Mouse (Mus musculus) hindbrain, embryonic 11.5 days (tissue): ENCODE data around the gene Glce. TPM values are rescaled to one million over a fixed set of nuclear protein-coding genes. Genes with fewer than 3 reads are reported as not detected.

Experiments
- ATAC-seq: fragments of 200-750 bp; cut with Nextera tagmentation; 2 replicates; pipeline ENCODE4 v1.8.0; 2017; ENCODE audit warnings: mild to moderate bottlenecking, moderate TSS enrichment, moderate library complexity; ENCODE audit not compliant: low FRiP score
- DNase-seq: peaks from one replicate; pipeline ENCODE4 v3.0.0-alpha.2; 2015; ENCODE audit warnings: low spot score
- H3K27ac ChIP-seq: fragments of 300-500 bp; sonication (generic); 2 replicates; pipeline ENCODE4 v1.5.1; 2014; ENCODE audit warnings: mild to moderate bottlenecking, low read depth, low read length
- H3K27me3 ChIP-seq: fragments of 300-500 bp; sonication (generic); 2 replicates; pipeline ENCODE4 v1.6.1; 2014; ENCODE audit warnings: mild to moderate bottlenecking, low read length, moderate library complexity, mixed read lengths; ENCODE audit not compliant: control insufficient read depth, insufficient read depth
- H3K36me3 ChIP-seq: fragments of 300-500 bp; sonication (generic); 2 replicates; pipeline ENCODE4 v1.6.1; 2014; ENCODE audit warnings: mild to moderate bottlenecking, low read length, moderate library complexity, mixed read lengths; ENCODE audit not compliant: control insufficient read depth, insufficient read depth
- H3K4me1 ChIP-seq: fragments of 300-500 bp; sonication (generic); replicated peaks from 2 replicates; pipeline ENCODE4 v1.6.1; 2014; ENCODE audit warnings: low read length, mixed read lengths; ENCODE audit not compliant: control insufficient read depth, insufficient read depth
- H3K4me2 ChIP-seq: fragments of 300-500 bp; sonication (generic); replicated peaks from 2 replicates; pipeline ENCODE4 v1.6.1; 2014; ENCODE audit warnings: mild to moderate bottlenecking, low read depth, low read length
- H3K4me3 ChIP-seq: fragments of 300-500 bp; sonication (generic); 2 replicates; pipeline ENCODE4 v1.5.1; 2014; ENCODE audit warnings: low read depth, low read length
- H3K9ac ChIP-seq: fragments of 300-500 bp; sonication (generic); 2 replicates; pipeline ENCODE4 v1.6.1; 2014; ENCODE audit warnings: low read depth, low read length
- H3K9me3 ChIP-seq: fragments of 300-500 bp; sonication (generic); 2 replicates; pipeline ENCODE4 v1.6.1; 2016; ENCODE audit warnings: low read length; ENCODE audit not compliant: control insufficient read depth
- WGBS: fragments of 180-500 bp; shearing (Covaris S2); extraction: QIAGEN DNeasy Blood & Tissue Kit; methylation state at CpG from one replicate; pipeline ENCODE4 v1.1.7; 2014; 5-methylcytosine and 5-hydroxymethylcytosine counted together
- polyA plus RNA-seq: library from polyadenylated mRNA; unstranded; fragments of >200 nt; fragmentation: Nextera tagmentation; extraction: Ambion mirVana; gene quantifications from 2 replicates; pipeline ENCODE4 v1.2.1, GENCODE M21; 2014

Gene Glce
- polyA plus RNA-seq, 1 experiment from 2014 or later = 21.3 TPM

DNA sequence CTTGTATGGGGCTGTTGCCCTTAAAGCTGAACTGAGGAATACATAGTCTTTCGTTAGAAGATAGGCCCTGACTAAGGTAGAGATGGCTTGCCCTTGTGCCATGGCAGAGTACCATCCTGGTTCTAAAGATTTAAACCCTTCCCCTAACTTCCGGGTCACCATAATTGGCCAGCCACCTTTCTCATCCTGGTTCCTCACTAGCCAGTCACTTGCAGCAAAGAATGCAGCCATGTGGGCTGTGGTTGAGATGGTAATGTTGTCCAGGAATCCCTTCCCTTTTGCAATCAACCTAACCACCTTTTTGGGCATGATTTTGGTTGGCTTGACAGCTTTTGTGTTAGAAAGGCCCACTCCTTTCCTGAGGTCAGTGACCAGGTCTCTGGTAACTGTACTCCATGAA is 62.0 kb downstream of the Glce start:
- Histone ChIP-seq H3K27ac (no peak overlapping the region), H3K27me3 (no peaks in the 10 kb centered on the region), H3K4me2 (no peak overlapping the region), H3K9ac (no peak overlapping the region), H3K4me3 (no peak overlapping the region), H3K9me3 (no peaks in the 10 kb centered on the region), H3K36me3 (no peaks in the 10 kb centered on the region), H3K4me1 (no peaks in the 10 kb centered on the region)
- WGBS = 94% methylated on average over 2 of the region's 2 CpGs
- ATAC-seq (no peak), DNase-seq (no peak)

DNA sequence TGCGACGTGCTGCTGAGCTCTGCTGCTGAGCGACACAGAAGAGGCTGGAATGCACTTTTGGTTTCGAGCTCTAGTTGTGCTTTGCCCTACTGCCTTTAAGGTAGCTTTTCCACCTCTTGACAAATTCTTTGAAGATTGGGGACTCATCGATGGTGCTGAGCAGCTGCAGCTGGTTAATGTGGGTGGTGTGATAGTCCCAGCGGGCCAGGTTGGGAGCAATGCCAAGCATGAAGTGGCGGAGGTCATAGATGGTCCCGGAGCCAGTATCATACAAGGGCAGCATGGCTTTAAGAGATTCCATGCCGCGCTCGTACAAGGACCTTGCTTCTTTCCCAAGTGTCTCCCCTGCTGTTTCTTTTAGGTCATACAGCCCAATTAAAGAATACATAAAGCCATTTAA is 62.5 kb downstream of the Glce start:
- no peaks in the 10 kb centered on the region for H3K36me3 ChIP-seq
- 89% methylated on average over 11 of the region's 11 CpGs for WGBS
- no peaks in the 10 kb centered on the region for H3K4me1 ChIP-seq
- H3K9me3 ChIP-seq = no peaks in the 10 kb centered on the region
- DNase-seq (no peak), ATAC-seq (no peak)
- H3K27me3 ChIP-seq = no peaks in the 10 kb centered on the region
- no peak overlapping the region for H3K9ac ChIP-seq
- no peak overlapping the region for H3K4me2 ChIP-seq
- H3K27ac ChIP-seq = no peak overlapping the region
- no peak overlapping the region for H3K4me3 ChIP-seq

- H3K4me2 ChIP-seq = no peak overlapping the region
- ATAC-seq (no peak), DNase-seq (no peak)
- no peaks in the 10 kb centered on the region for H3K9me3 ChIP-seq
- no peak overlapping the region for H3K4me3 ChIP-seq
- H3K9ac ChIP-seq = no peak overlapping the region
- no peaks in the 10 kb centered on the region for H3K36me3 ChIP-seq
- no peaks in the 10 kb centered on the region for H3K4me1 ChIP-seq
- H3K27me3 ChIP-seq = no peaks in the 10 kb centered on the region
- no peak overlapping the region for H3K27ac ChIP-seq
- 80% methylated on average over 7 of the region's 7 CpGs for WGBS
These were observed 64.5 kb downstream of the Glce start for GRCm38 (mm10) chr9:62057881-62058506.

GRCm38 (mm10) chr9:62056206-62056605 is 66.2 kb downstream of the Glce start:
- WGBS = 91% methylated on average over 2 of the region's 2 CpGs
- H3K4me3 ChIP-seq = no peak overlapping the region
- DNase-seq = no peak
- no peak for ATAC-seq
- no peaks in the 10 kb centered on the region for H3K4me1 ChIP-seq
- H3K36me3 ChIP-seq = no peaks in the 10 kb centered on the region
- H3K9me3 ChIP-seq = no peaks in the 10 kb centered on the region
- H3K27me3 ChIP-seq = no peaks in the 10 kb centered on the region
- no peak overlapping the region for H3K27ac ChIP-seq
- H3K4me2 ChIP-seq = no peak overlapping the region
- no peak overlapping the region for H3K9ac ChIP-seq

GRCm38 (mm10) chr9:62050801-62051200 is 71.7 kb downstream of the Glce start:
- H3K36me3 ChIP-seq = no peaks in the 10 kb centered on the region
- H3K9me3 ChIP-seq = no peaks in the 10 kb centered on the region
- no peak overlapping the region for H3K4me2 ChIP-seq
- no peak overlapping the region for H3K9ac ChIP-seq
- no peak for ATAC-seq
- H3K27me3 ChIP-seq = no peaks in the 10 kb centered on the region
- H3K27ac ChIP-seq = no peak overlapping the region
- WGBS = 57% methylated on average over 4 of the region's 4 CpGs
- DNase-seq = peak; percentile 44
- no peaks in the 10 kb centered on the region for H3K4me1 ChIP-seq
- no peak overlapping the region for H3K4me3 ChIP-seq

DNA sequence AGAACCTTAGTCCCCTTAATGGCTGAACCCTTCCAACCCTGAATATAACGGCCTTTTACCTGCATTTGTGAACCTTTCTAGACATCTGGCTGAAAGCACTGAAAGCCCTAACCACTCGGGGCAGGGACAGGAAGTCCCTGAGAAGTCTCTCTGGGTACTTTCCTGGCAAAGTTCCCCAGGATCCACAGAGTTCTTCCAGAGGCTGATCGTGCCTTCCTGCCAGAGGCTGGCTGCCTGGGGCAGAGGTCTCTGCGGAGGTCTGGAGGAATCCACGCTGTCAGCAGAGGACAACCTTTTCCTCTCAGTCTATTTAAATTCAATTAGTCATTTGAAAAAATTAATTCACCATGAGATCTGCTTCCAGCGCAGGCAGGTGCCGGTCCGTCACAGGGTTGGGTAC is 73.3 kb downstream of the Glce start:
- Histone ChIP-seq H3K4me2 (no peak overlapping the region), H3K36me3 (no peaks in the 10 kb centered on the region), H3K27me3 (no peaks in the 10 kb centered on the region), H3K27ac (no peak overlapping the region), H3K4me3 (no peak overlapping the region), H3K4me1 (no peaks in the 10 kb centered on the region), H3K9ac (no peak overlapping the region), H3K9me3 (no peaks in the 10 kb centered on the region)
- 57% methylated on average over 8 of the region's 8 CpGs for WGBS
- ATAC-seq (no peak), DNase-seq (no peak)

DNA sequence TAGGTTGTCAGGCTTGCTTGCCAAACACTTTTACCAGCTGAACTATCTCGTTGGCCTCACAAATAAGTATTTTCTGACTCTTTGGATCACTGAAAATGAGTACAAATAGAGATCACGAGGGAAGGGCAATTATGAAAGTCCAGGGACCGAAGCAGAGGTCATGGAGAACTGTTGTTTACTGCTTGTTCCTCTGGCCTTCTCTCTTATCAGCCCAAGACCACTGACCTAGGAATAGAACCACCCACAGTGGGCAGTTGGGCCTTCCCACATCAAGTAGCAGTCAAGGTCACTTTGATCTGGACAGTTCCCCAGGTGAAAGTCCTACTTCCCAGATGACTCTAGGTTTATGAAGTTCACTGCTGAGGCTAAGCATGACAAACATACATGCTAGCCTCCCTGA is 80.3 kb downstream of the Glce start:
- no peak for DNase-seq
- H3K27me3 ChIP-seq = no peaks in the 10 kb centered on the region
- no peaks in the 10 kb centered on the region for H3K4me1 ChIP-seq
- H3K36me3 ChIP-seq = no peaks in the 10 kb centered on the region
- no peak for ATAC-seq
- H3K4me2 ChIP-seq = no peak overlapping the region
- 93% methylated on average over 3 of the region's 3 CpGs for WGBS
- no peak overlapping the region for H3K27ac ChIP-seq
- H3K9ac ChIP-seq = no peak overlapping the region
- no peaks in the 10 kb centered on the region for H3K9me3 ChIP-seq
- H3K4me3 ChIP-seq = no peak overlapping the region

DNA sequence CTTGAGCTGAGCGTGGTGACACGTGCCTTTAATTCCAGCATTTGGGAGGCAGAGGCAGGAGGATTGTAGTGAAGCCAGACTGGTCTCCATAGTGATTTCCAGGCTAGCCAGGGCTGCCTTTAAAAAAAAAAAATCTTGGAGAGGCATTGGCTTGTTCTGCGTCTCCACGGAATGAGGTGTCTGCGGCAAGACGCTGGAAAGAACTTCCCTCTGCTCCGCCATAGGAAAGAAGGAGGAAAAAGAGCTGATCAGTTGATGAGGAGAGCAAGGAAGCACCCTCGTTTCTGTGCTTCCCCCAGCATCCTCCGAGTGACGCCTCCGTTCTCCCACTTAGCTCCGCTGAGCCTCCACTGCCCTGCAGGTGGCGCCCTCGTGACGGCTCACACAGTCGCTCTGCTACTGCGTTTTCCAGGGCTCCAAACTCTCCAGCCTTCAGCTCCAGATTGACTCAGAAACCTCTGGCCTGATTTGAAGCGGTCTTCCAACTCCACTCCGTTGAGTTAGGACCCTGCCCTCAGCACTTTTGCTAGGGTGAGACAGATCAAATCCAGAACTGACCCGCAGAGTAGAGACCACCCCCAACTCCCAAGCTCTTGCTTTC is 82.3 kb downstream of the Glce start:
- no peak overlapping the region for H3K9ac ChIP-seq
- DNase-seq = peak; percentile 92
- no peak overlapping the region for H3K27ac ChIP-seq
- no peaks in the 10 kb centered on the region for H3K27me3 ChIP-seq
- H3K4me2 ChIP-seq = no peak overlapping the region; the same call in 1 of the 2 replicates
- H3K4me1 ChIP-seq = no peaks in the 10 kb centered on the region
- H3K9me3 ChIP-seq = no peaks in the 10 kb centered on the region
- peak; percentile 19; the same call in 1 of the 2 replicates for ATAC-seq
- 6% methylated on average over 20 of the region's 20 CpGs for WGBS
- H3K4me3 ChIP-seq = no peak overlapping the region
- no peaks in the 10 kb centered on the region for H3K36me3 ChIP-seq

GRCm38 (mm10) chr9:62035806-62036205 is 86.6 kb downstream of the Glce start:
- no peaks in the 10 kb centered on the region for H3K9me3 ChIP-seq
- no peaks in the 10 kb centered on the region for H3K4me1 ChIP-seq
- DNase-seq (no peak), ATAC-seq (no peak)
- no peaks in the 10 kb centered on the region for H3K36me3 ChIP-seq
- no peaks in the 10 kb centered on the region for H3K27me3 ChIP-seq
- no peak overlapping the region for H3K9ac ChIP-seq
- 80% methylated on average over 1 of the region's 1 CpGs for WGBS
- no peak overlapping the region for H3K4me2 ChIP-seq
- H3K4me3 ChIP-seq = no peak overlapping the region
- no peak overlapping the region for H3K27ac ChIP-seq
